Mouse (Mus musculus): ENCODE data around the gene Cys1. TPM values are rescaled to one million over a fixed set of nuclear protein-coding genes. Genes with fewer than 3 reads are reported as not detected.

Gene Cys1
- polyA plus RNA-seq, 1 experiment, result 1.6 TPM

GRCm38 (mm10) chr12:24634648-24635047, 47.0 kb downstream of the Cys1 start:
- WGBS, result 84% methylated on average over 3 of the region's 3 CpGs
- H3K27ac ChIP-seq (ENCODE audit: control insufficient read depth, insufficient read depth, low read length), result no peak overlapping the region

GRCm38 (mm10) chr12:24634212-24634611, 47.4 kb downstream of the Cys1 start:
- 66% methylated on average over 4 of the region's 4 CpGs for WGBS
- H3K27me3 ChIP-seq (ENCODE audit: control insufficient read depth, insufficient read depth, low read length), result no peaks in the 10 kb centered on the region
- TF ChIP-seq POLR2A (IDR thresholded peaks at IDR 0.05; ENCODE audit: control insufficient read depth, extremely low read depth, insufficient read depth, low read length, poor library complexity) (no peak), CTCF (IDR thresholded peaks at IDR 0.05; ENCODE audit: borderline replicate concordance, control insufficient read depth, extremely low read depth, insufficient read depth, low read length, poor library complexity) (no peak)
- DNase-seq, result no peak
- no peaks in the 10 kb centered on the region for H3K36me3 ChIP-seq (ENCODE audit: control insufficient read depth, insufficient read depth, low read length)
- H3K27ac ChIP-seq (ENCODE audit: control insufficient read depth, insufficient read depth, low read length), result no peak overlapping the region
- peaks cover 2% of the 10 kb centered on the region; the same call in 1 of the 2 replicates for H3K4me1 ChIP-seq (replicated peaks; ENCODE audit: control insufficient read depth, insufficient read depth, low read length)
- no peak overlapping the region for H3K4me3 ChIP-seq (ENCODE audit: control insufficient read depth, insufficient read depth, low read length)

More at GRCm38 (mm10) chr12:24634648-24635047, 47.0 kb downstream of the Cys1 start:
- Histone ChIP-seq H3K36me3 (ENCODE audit: control insufficient read depth, insufficient read depth, low read length) (no peaks in the 10 kb centered on the region), H3K4me3 (ENCODE audit: control insufficient read depth, insufficient read depth, low read length) (no peak overlapping the region), H3K27me3 (ENCODE audit: control insufficient read depth, insufficient read depth, low read length) (no peaks in the 10 kb centered on the region), H3K4me1 (replicated peaks; ENCODE audit: control insufficient read depth, insufficient read depth, low read length) (peaks cover 2% of the 10 kb centered on the region; the same call in 1 of the 2 replicates)
- no peak for DNase-seq
- no peak for TF ChIP-seq POLR2A (IDR thresholded peaks at IDR 0.05; ENCODE audit: control insufficient read depth, extremely low read depth, insufficient read depth, low read length, poor library complexity)
- TF ChIP-seq CTCF (IDR thresholded peaks at IDR 0.05; ENCODE audit: borderline replicate concordance, control insufficient read depth, extremely low read depth, insufficient read depth, low read length, poor library complexity), result no peak

GRCm38 (mm10) chr12:24633753-24634191, 47.8 kb downstream of the Cys1 start:
- TF ChIP-seq POLR2A (IDR thresholded peaks at IDR 0.05; ENCODE audit: control insufficient read depth, extremely low read depth, insufficient read depth, low read length, poor library complexity) (no peak), CTCF (IDR thresholded peaks at IDR 0.05; ENCODE audit: borderline replicate concordance, control insufficient read depth, extremely low read depth, insufficient read depth, low read length, poor library complexity) (no peak)
- DNase-seq, result no peak
- Histone ChIP-seq H3K4me1 (replicated peaks; ENCODE audit: control insufficient read depth, insufficient read depth, low read length) (peaks cover 2% of the 10 kb centered on the region; the same call in 1 of the 2 replicates), H3K4me3 (ENCODE audit: control insufficient read depth, insufficient read depth, low read length) (no peak overlapping the region), H3K36me3 (ENCODE audit: control insufficient read depth, insufficient read depth, low read length) (no peaks in the 10 kb centered on the region), H3K27ac (ENCODE audit: control insufficient read depth, insufficient read depth, low read length) (no peak overlapping the region), H3K27me3 (ENCODE audit: control insufficient read depth, insufficient read depth, low read length) (no peaks in the 10 kb centered on the region)
- 20% methylated on average over 1 of the region's 1 CpGs for WGBS

- no peak for DNase-seq
- TF ChIP-seq CTCF (IDR thresholded peaks at IDR 0.05; ENCODE audit: borderline replicate concordance, control insufficient read depth, extremely low read depth, insufficient read depth, low read length, poor library complexity), result no peak
- WGBS, result 80% methylated on average over 4 of the region's 4 CpGs
Measured at GRCm38 (mm10) chr12:24632404-24632803, 49.2 kb downstream of the Cys1 start.

GRCm38 (mm10) chr12:24630220-24630619, 51.4 kb downstream of the Cys1 start:
- H3K27ac ChIP-seq (ENCODE audit: control insufficient read depth, insufficient read depth, low read length), result no peak overlapping the region
- no peak for TF ChIP-seq POLR2A (IDR thresholded peaks at IDR 0.05; ENCODE audit: control insufficient read depth, extremely low read depth, insufficient read depth, low read length, poor library complexity)
- no peak for TF ChIP-seq CTCF (IDR thresholded peaks at IDR 0.05; ENCODE audit: borderline replicate concordance, control insufficient read depth, extremely low read depth, insufficient read depth, low read length, poor library complexity)
- no peak overlapping the region for H3K4me3 ChIP-seq (ENCODE audit: control insufficient read depth, insufficient read depth, low read length)
- H3K27me3 ChIP-seq (ENCODE audit: control insufficient read depth, insufficient read depth, low read length), result no peaks in the 10 kb centered on the region
- peaks cover 2% of the 10 kb centered on the region; the same call in 1 of the 2 replicates for H3K4me1 ChIP-seq (replicated peaks; ENCODE audit: control insufficient read depth, insufficient read depth, low read length)
- peak; percentile 32 for DNase-seq
- H3K36me3 ChIP-seq (ENCODE audit: control insufficient read depth, insufficient read depth, low read length), result no peaks in the 10 kb centered on the region
- WGBS, result 48% methylated on average over 1 of the region's 1 CpGs

More at GRCm38 (mm10) chr12:24632404-24632803, 49.2 kb downstream of the Cys1 start:
- Histone ChIP-seq H3K27ac (ENCODE audit: control insufficient read depth, insufficient read depth, low read length) (no peak overlapping the region), H3K4me1 (replicated peaks; ENCODE audit: control insufficient read depth, insufficient read depth, low read length) (peaks cover 2% of the 10 kb centered on the region; the same call in 1 of the 2 replicates), H3K27me3 (ENCODE audit: control insufficient read depth, insufficient read depth, low read length) (no peaks in the 10 kb centered on the region), H3K36me3 (ENCODE audit: control insufficient read depth, insufficient read depth, low read length) (no peaks in the 10 kb centered on the region), H3K4me3 (ENCODE audit: control insufficient read depth, insufficient read depth, low read length) (no peak overlapping the region)

GRCm38 (mm10) chr12:24627215-24627614, 54.4 kb downstream of the Cys1 start:
- H3K4me3 ChIP-seq (ENCODE audit: control insufficient read depth, insufficient read depth, low read length), result no peak overlapping the region
- H3K4me1 ChIP-seq (replicated peaks; ENCODE audit: control insufficient read depth, insufficient read depth, low read length), result no peaks in the 10 kb centered on the region
- WGBS, result 82% methylated on average over 3 of the region's 3 CpGs
- TF ChIP-seq POLR2A (IDR thresholded peaks at IDR 0.05; ENCODE audit: control insufficient read depth, extremely low read depth, insufficient read depth, low read length, poor library complexity), result no peak
- TF ChIP-seq CTCF (IDR thresholded peaks at IDR 0.05; ENCODE audit: borderline replicate concordance, control insufficient read depth, extremely low read depth, insufficient read depth, low read length, poor library complexity), result no peak
- no peak for DNase-seq
- no peak overlapping the region for H3K27ac ChIP-seq (ENCODE audit: control insufficient read depth, insufficient read depth, low read length)
- no peaks in the 10 kb centered on the region for H3K27me3 ChIP-seq (ENCODE audit: control insufficient read depth, insufficient read depth, low read length)
- no peaks in the 10 kb centered on the region for H3K36me3 ChIP-seq (ENCODE audit: control insufficient read depth, insufficient read depth, low read length)

- Histone ChIP-seq H3K4me3 (ENCODE audit: control insufficient read depth, insufficient read depth, low read length) (no peak overlapping the region), H3K27ac (ENCODE audit: control insufficient read depth, insufficient read depth, low read length) (no peak overlapping the region), H3K27me3 (ENCODE audit: control insufficient read depth, insufficient read depth, low read length) (no peaks in the 10 kb centered on the region), H3K36me3 (ENCODE audit: control insufficient read depth, insufficient read depth, low read length) (no peaks in the 10 kb centered on the region), H3K4me1 (replicated peaks; ENCODE audit: control insufficient read depth, insufficient read depth, low read length) (no peaks in the 10 kb centered on the region)
- WGBS, result 96% methylated on average over 5 of the region's 5 CpGs
- DNase-seq, result no peak
- no peak for TF ChIP-seq POLR2A (IDR thresholded peaks at IDR 0.05; ENCODE audit: control insufficient read depth, extremely low read depth, insufficient read depth, low read length, poor library complexity)
- no peak for TF ChIP-seq CTCF (IDR thresholded peaks at IDR 0.05; ENCODE audit: borderline replicate concordance, control insufficient read depth, extremely low read depth, insufficient read depth, low read length, poor library complexity)
Measured at GRCm38 (mm10) chr12:24626401-24626800, 55.2 kb downstream of the Cys1 start.

Measured in thymus, adult 2 months (tissue).